Mouse (Mus musculus) CH12.LX (cell line): ENCODE data around the gene Frs2.

ENCODE experiments used
- CHD2 ChIP-seq: IDR thresholded peaks from 2 replicates; pipeline ENCODE4 v1.6.1; 2011; ENCODE audit warnings: low read length, improper control_type of control experiment
- CTCF ChIP-seq, 2 experiments: IDR thresholded peaks in 1 of 2; conservative IDR thresholded peaks in 1 of 2; 2 replicates each; pipeline ENCODE4 v1.5.1; 2011 to 2012; ENCODE audit warnings: low read depth in 2 of 2, low read length in 2 of 2, improper control_type of control experiment in 1 of 2, inconsistent platforms in 1 of 2, mild to moderate bottlenecking in 1 of 2, moderate library complexity in 1 of 2
- E2F4 ChIP-seq: IDR thresholded peaks from 2 replicates; pipeline ENCODE4 v1.6.1; 2011; ENCODE audit warnings: low read depth, low read length, improper control_type of control experiment; ENCODE audit not compliant: insufficient replicate concordance
- ELF1 ChIP-seq: IDR thresholded peaks from 2 replicates; pipeline ENCODE4 v1.6.1; 2014; ENCODE audit warnings: low read depth, mild to moderate bottlenecking, inconsistent platforms, low read length, improper control_type of control experiment
- ETS1 ChIP-seq: conservative IDR thresholded peaks from 2 replicates; pipeline ENCODE4 v1.6.1; 2012; ENCODE audit warnings: low read depth, mild to moderate bottlenecking, inconsistent platforms, low read length, improper control_type of control experiment, moderate library complexity
- MAZ ChIP-seq: IDR thresholded peaks from 2 replicates; pipeline ENCODE4 v1.6.1; 2012; ENCODE audit warnings: low read depth, mild to moderate bottlenecking, inconsistent platforms, low read length, improper control_type of control experiment, moderate library complexity
- PAX5 ChIP-seq: IDR thresholded peaks from 2 replicates; pipeline ENCODE4 v1.6.1; 2012; ENCODE audit warnings: low read length, inconsistent platforms, mixed read lengths
- POLR2A ChIP-seq: IDR thresholded peaks from 2 replicates; pipeline ENCODE4 v1.6.1; 2011; ENCODE audit warnings: low read depth, mild to moderate bottlenecking, improper control_type of control experiment, low read length
- POLR2AphosphoS2 ChIP-seq: IDR thresholded peaks from 2 replicates; pipeline ENCODE4 v1.6.1; 2011; ENCODE audit warnings: low read depth, low read length, improper control_type of control experiment
- SIN3A ChIP-seq: IDR thresholded peaks from 2 replicates; pipeline ENCODE4 v1.6.1; 2012; ENCODE audit warnings: low read length, improper control_type of control experiment, inconsistent platforms
- TCF12 ChIP-seq: IDR thresholded peaks from 2 replicates; pipeline ENCODE4 v1.6.1; 2014; ENCODE audit warnings: low read depth, mild to moderate bottlenecking, inconsistent platforms, low read length, improper control_type of control experiment
- USF2 ChIP-seq: conservative IDR thresholded peaks from 2 replicates; pipeline ENCODE4 v1.6.1; 2011; ENCODE audit warnings: low read depth, low read length, improper control_type of control experiment

DNA sequence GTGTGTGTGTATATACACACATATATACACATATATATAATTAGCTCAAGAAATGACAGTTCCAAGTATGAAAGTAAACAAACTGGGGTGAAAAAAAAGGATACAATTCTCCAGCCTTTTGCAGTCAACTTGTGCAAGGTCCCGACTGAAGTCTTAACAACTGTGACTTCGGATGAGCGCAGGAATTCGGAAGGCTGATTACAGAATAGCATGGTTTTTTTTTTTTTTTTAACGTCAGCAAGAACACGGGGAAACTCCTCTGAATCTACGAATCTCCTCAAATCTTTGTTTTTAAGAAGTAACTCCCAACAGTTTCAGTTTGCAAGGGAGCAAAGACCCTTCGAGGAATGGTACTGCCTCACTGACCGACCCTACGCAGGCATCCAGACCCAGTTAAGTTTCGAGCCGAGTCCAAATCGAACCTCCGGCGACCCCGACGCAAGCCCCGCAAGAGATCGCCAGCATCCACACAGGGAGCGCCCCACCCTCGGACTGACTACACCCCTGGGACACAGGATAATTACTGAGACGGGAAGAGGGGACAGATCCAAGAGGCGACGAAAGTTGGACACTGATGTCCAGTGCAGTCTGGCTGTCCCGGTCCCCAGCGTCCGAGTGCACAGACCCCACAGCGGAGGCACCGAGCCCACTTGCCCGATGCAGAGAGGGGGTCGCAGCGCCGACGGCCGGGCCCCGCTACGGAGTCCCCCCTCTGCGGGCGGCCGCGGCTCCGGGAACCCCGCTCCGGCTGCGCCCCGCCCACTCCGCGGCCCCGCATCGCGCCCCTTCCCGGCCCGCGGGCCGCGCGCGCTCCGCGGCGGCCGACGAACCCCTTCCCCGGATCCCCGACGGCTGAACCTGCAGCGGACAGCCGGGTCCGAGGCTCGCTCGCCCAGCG is 622 bp downstream of the Frs2 start:
- TF ChIP-seq ETS1 (no peak), POLR2A (no peak), MAZ (no peak), SIN3A (no peak), USF2 (no peak), ELF1 (no peak), CTCF (conservative IDR thresholded peaks at IDR 0.05 in 1 of 2, IDR thresholded peaks at IDR 0.05 in 1 of 2; ENCODE audit: low read depth in 2 of 2, low read length in 2 of 2) (no peak), E2F4 (no peak), TCF12 (no peak), CHD2 (no peak), PAX5 (no peak), POLR2AphosphoS2 (no peak)
